Mouse (Mus musculus) cerebellum, adult 11 months (tissue): Measurements from ENCODE around the gene Acot4.
"Not testable (repeated sequence)": the region's sequence is repeated elsewhere in the genome, so short reads cannot be mapped to it uniquely, and the experiment has no call there.

Source experiments
- DNase-seq: peaks from one replicate; pipeline ENCODE4 v3.0.0; 2022

Gene Acot4

DNA sequence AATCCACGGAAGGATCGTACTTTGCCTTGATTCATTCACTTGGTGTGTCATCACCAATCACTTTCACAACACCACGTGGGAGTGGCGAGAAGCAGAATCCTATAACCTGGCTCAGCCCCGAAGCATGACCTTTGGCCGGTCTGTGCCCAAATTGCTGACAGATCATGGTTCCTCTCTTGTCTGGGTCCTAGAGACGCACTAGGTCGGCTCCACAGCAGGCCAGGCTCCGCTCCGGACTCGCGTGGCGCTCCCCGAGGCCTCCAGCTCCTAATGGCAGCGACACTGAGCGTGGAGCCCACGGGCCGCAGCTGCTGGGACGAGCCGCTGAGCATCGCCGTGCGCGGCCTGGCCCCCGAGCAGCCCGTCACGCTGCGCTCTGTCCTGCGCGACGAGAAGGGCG lies at the start of gene Acot4:
TSS of gene Acot4 (plus strand) at position 139 of the 400 bp plus-strand sequence.
- peak; percentile 24 for DNase-seq

DNA sequence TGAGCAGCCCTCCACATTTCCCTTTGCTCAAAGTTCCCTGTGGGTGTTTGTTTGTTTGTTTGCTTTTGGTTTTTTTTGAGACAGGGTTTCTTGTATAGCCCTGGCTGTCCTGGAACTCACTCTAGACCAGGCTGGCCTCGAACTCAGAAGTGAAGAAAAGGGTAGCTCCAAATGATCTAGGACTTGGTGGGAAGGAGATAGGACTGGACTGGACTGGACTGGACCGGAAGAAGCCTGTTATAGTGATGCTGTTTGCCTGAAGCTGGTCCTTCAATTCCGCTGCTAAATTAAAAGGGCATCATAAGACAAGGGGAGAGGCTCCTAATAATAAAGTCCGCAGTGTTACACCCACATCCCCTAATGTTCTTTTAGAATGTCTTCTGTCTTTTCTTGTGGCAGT lies 49.7 kb upstream of the Acot4 start:
- DNase-seq: no peak

DNA sequence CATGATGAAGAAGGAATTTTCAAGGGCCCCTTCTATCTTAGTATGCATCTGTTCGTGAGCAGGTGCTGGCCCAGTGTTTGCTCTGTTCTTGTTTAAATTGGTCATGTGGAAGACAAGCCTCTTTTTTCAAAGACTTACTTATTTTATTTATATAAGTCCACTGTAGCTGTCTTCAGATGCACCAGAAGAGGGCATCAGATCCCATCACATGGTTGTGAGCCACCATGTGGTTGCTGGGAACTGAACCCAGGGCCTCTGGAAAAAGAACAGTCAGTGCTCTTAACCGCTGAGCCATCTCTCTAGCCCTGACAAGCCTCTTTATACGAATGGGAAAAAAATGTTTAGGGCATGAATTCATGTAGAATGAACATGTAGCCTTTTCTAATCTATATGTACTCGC lies 48.8 kb upstream of the Acot4 start:
- no peak for DNase-seq

DNA sequence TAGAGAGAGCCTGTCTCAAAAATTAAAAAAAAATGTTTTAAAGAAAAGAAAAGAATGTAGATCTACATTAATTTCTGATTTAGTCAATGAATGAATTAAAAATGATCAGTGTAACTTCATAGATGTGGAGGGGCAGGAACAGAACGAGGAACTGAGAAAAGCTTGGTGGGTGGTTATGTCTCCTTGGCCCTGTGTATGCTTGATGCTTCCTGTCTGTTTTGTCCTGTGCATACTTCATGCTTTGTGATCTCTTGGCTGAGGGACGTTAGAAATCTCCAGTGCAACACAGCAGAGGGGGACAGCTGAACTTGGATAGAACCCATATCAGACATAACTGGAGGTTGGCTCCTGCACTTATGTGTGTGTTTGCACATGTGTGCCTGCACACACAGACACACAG lies 41.0 kb upstream of the Acot4 start:
- DNase-seq: no peak

DNA sequence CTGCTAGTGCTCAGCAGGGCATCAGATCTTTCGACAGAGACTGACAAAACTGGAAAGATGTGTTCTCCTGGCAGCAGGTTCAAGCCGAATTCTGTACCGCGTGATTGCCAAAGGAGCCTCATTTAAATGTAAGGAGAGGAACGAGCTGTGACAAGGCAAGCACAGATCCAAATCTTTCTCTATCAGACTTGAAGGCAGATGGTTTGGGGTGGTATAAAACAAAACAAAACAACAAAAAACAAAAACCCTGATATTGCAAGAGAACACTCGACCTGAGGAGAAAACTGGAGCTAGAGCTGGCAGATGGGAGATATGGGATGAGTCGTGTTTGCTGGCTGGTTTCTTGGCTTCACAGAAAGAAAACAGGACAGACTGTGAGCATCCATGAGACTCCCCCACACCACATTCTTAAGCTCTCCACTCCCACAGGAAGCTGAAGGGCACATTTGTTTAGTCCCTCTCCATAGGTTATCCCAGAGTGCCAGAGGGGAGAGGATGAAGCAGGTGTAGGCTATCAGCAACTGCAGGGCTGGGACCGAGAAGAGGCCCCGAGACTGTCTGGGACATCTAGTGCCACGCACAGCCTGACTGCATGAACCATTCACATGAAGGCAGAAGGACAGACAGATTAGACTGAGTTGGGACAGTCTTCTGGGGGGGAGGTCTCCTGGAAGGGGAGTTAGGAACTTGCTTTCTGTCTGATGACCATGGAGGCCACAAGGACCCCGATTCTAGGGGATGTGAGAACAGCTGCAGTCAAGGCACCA lies 39.7 kb upstream of the Acot4 start:
- DNase-seq: no peak

DNA sequence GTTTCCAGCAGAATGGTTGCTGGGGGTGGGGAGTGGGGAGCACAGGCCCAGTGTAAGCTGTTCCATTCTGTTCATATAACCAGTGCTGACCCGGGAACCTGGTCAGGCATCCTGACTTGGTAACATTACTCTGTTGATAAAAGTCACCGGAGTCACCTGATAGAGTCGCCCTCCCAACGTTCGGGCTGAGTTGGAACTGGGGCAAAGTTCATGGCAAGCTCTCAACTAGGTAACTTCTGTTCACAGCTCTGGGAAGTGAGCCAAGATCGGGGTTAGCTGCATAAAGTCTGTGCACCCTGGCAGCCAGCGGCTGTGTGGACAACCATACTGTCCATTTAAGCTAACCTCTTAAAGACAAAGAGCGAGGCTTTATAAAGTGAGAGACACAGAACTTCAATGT lies 38.9 kb upstream of the Acot4 start:
- not testable (repeated sequence) for DNase-seq

DNA sequence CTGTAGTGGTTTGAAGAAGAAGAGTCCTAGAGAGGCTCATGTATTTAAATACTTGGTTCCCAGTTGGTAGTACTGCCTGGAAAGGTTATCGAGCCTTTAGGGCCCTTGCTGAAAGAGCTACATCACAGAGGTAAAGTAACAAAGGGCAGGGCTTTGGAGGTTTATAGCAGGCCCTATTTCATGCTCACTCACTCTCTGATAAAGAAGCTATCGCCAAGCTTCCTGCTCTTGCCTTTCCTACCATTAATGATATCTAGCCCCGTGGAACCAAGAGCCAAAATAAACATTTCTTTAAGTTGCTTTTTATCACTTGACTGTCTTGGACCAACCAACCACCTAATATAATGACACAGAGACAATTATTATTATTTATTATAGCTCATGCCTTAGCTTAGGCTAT lies 37.8 kb upstream of the Acot4 start:
- DNase-seq: no peak

DNA sequence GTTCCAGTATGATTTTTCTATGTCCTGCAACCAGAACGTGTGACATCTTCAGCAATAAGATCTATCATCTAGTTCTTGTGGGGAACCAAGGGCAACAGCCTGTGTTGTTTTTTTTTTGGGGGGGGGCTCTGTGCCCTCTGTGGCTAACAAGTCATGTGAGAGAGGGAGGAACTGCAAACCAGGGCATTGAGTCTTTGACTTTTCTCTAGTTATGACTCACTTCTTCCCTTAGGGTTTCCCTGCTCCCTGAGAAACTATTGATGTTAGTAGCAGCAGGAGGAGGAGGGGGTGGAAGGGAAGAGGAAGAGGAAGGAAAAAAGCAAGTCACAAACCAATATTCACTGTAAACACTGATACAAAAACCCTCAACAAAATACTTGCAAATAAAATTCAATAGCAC lies 34.3 kb upstream of the Acot4 start:
- no peak for DNase-seq

DNA sequence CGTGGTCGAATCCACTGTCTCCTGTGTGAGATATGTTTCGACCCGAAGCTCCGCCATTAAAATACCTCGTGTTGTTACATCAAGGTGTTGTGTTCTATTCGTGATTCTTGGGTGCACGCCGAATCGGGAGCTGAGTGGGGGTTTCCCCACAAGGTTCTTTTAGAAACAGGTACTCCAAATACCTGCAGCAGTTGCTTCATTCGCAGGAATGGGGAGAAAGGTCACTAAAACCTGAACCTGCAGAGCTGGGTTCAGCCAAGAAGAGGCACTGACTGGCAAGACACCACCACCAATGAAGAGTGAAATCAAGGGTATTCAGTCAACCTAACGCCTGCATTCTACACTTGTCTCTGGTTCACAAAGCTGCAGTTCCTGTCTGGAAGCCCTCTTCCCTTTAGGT lies 29.9 kb upstream of the Acot4 start:
- DNase-seq: no peak

DNA sequence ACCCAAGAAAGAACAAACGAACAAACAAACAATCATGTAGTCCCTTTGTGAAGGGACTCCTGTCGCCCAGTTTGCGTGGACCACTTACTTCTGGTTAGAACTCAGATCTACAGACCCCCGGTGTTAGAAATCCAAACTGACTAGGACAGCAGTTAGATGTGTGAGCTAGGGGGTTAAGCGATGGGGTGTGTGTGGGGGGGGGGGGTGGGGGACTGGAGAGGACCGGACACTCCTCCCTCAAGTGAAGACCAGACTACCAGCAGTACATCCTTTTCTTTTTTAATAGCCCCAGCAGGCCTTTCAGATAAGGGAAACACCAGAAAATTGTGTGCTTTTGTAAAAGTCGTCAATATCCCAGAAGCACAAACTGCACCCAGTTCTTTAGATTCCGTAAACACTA lies 29.4 kb upstream of the Acot4 start:
- no peak for DNase-seq

DNA sequence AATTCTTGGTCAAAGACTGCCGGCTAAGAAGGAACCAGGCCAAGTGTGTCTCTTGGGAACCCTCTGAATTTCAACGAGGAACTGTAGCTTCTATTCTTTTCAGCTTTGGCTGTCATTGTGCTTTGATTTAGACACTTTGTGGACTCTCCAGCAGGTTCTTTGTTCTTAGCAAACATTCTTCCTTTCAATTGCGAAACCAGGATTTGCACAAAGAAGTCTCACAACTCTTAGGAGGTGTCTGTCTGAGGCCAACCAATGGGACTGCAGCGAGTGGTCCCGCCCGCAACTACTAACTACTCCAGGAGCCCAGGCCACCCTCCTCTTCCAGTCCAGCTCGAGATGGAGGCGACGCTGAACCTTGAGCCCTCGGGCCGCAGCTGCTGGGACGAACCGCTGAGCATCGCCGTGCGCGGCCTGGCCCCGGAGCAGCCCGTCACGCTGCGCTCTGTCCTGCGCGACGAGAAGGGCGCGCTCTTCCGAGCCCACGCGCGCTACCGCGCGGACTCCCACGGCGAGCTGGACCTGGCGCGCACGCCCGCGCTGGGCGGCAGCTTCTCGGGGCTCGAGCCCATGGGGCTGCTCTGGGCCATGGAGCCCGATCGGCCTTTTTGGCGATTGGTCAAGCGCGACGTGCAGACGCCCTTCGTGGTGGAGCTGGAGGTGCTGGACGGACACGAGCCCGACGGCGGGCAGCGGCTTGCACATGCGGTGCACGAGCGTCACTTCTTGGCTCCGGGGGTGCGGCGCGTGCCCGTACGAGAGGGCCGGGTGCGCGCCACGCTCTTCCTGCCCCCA lies 28.8 kb upstream of the Acot4 start, which contains the start of gene Acot1:
TSS of gene Acot1 (plus strand) at position 320 of the 795 bp plus-strand sequence.
- DNase-seq: not testable (repeated sequence)

DNA sequence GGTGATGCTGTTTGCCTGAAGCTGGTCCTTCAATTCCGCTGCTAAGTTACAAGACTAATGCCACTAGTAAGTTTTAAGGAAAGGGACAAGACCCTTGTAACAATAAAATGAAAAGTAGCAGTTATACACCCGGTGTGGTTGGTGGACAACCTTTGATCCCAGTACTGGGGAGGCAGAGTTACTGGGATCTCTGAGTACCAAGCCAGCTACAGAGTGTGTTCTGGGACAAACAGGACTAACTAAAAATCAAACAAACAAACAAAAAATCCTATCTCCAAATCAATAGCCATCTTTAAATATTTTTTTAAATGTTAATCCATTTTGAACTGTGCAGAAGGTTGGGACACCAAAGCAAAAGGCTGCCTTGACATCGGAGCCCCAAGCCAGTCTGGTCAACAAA lies 28.0 kb upstream of the Acot4 start:
- no peak for DNase-seq

DNA sequence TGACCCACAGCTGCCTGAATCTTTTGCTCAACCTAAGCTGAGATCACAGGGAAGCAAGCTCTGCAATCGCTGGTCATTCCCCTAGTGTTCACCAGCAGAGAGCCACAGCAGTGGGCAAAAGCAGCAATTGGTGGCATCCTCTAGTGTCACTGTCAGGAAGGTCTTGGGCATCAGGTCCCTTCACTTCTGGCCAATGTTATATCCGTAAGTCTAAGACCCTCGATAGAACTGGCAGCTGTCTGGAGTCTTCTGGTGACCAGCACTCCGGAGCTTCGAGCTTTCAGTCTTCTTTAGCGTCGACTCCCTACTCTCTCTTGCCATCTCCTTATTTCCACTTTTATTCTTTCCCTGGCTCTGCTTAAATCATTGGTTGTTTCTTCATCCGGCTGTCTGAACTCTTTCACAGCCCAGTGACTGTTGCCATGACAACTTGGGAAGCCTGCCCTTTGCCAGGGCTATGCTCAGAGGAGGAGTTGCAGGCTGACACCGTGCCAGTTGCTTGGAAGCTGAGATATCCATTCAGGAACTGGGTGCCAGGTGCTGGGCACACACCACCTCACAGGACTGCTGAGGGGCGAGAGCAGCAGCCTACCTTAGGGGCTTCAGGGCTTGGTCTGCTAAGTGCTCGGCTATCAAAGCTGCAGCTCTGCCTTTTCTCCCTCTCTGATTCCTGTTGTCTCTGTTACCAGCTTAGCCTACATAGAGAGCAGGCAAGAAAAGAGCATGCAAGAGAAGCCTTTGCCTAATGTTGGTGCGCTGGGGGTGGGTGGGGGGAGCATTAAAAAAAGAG lies 26.7 kb upstream of the Acot4 start:
- DNase-seq: peak; percentile 64

DNA sequence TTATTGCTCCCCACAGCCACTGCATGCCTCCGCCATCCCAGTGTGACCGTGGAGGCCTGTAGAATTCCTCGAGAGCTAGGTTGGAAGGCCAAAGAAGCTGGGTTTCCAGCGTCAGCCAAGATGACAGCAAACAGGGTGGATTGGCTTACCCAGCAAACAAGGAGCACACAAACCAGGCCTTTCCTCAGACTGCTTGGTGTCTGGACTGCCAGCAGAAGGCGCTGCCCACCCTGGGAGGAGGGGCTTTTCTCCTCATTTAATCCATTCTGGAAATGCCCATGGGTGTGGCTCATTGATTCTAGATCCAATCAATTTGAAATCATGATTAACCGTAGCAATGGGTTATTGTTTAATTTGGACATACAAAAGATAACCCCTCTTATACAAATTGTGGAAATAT lies 25.0 kb upstream of the Acot4 start:
- no peak for DNase-seq

DNA sequence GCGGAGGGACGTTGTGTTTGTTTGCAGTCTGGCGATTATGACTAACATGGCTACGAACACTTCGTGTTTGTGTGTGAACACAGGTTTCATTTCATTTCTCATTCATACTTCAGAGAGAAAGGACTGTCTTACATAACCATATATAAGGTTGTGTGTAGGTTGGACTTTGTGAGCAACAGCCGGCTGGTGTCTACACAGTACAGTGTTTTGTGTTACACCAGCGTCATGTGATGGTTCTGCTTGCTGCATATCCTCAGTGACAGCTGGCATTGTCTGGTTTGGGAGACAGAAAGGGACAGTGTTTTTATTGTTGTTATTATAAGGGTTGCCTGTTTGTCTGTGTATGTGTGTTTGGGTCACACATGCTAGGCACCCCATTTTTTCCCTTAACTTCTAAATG lies 24.5 kb upstream of the Acot4 start:
- DNase-seq: no peak

DNA sequence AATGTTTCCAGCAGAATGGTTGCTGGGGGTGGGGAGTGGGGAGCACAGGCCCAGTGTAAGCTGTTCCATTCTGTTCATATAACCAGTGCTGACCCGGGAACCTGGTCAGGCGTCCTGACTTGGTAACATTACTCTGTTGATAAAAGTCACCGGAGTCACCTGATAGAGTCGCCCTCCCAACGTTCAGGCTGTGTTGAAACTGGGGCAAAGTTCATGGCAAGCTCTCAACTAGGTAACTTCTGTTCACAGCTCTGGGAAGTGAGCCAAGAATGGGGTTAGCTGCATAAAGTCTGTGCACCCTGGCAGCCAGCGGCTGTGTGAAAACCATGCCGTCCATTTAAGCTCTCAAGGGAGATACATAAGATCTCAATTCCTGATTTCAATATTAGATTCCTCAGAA lies 17.7 kb upstream of the Acot4 start:
- DNase-seq: not testable (repeated sequence)

DNA sequence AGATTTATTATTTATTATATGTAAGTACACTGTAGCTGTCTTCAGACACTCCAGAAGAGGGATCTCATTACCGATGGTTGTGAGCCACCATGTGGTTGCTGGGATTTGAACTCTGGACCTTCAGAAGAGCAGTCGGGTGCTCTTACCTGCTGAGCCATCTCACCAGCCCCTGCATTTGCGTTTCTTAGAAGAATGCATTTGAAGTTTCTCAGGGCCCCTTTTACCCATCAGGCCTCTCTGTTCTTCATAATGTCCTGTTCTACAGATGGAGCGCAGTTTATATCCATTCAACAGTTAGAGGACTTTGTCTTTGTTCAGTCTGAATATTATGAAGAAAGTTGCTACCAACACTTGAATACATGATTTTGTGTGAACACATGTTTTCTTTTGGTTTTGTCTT lies 15.9 kb upstream of the Acot4 start:
- DNase-seq: not testable (repeated sequence)

DNA sequence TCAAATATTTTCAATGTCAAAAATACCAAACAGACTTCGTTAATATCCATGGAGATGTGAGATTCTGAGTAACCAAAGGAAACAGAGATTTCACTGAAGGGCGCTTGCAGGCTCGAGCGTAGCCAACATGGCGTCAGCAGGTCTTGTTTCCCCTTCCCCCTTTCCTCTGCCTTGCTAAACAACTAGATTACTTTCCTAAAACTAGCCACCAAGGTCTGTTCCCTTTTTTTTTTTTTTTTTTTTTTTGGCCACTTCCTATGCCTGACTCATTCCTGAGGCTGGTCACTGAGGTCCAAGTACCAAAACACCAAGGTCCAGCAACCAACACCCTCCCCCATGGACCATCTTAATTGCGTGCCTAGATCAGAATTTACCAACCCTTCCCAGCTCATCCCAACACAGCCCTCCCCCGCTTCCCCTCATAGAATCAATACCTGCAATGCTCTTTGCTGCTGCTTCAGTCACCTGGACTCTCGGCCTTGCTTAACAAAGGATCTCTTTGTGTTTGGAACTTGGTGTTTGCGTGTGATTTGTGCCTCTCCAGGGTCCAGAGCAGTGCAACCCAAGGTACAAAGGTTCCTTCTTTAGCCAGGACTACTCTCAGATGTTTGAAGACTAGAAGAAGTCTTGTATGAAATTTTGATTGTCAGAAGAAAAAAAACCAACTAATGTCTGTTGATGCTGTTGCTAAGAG lies 15.0 kb upstream of the Acot4 start:
- no peak for DNase-seq

DNA sequence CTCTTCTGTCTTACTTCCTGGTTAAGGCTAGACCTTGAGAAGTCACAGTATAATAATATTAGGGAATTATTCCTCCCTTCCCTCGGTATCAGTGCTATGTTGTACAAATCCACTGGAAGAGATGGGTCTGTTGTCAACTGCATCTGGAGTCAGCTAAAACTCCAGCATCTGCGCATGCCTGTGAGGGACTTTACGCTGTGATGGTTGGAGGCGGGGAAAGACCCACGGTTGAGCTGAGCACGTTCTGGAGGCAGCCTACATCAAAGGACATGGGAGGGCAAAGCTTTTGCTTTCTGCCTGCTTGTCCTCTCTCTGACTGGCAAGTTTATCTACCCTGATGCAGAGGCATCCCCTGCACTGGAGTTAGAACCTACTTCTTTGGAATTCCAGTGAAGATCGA lies 12.3 kb upstream of the Acot4 start:
- no peak for DNase-seq

DNA sequence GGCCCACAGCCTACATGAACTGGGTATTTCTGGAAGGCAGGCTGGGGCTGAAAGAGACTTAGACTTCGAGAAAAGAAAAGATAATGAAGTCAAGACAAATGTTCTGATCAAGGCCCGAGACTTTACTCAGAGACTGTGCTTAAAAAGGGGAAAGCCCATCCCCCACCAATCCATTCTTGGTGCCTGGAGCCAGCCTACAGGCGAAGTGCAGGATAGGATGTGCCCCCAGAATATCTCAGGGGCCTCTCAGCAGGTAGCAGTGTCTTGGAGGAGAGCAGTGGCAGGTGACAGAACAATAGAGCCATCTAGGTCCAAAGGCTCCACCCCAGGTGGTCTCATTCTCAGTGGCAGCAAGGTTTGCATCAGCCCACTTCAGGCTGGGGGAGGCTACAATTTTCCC lies 9.9 kb upstream of the Acot4 start:
- not testable (repeated sequence) for DNase-seq

DNA sequence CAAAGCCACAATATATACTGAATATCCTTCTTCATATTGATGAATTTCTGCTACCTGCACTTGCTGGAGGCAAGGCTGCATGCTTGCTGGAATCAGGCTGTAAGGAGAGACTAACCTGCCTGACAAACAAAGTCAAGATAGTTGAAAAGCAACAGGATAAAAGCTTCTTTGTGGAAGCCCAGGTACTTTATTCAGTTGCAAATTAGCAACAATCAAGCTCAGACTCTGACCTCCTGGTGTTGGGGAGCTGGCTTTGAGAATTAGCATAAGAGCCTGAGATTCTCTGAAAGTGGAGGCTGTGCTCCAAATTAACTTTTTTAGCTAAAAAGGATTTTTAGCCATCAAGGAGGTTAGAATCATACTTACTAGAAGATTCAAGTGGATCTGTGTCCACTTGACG lies 9.1 kb upstream of the Acot4 start:
- DNase-seq: not testable (repeated sequence)

DNA sequence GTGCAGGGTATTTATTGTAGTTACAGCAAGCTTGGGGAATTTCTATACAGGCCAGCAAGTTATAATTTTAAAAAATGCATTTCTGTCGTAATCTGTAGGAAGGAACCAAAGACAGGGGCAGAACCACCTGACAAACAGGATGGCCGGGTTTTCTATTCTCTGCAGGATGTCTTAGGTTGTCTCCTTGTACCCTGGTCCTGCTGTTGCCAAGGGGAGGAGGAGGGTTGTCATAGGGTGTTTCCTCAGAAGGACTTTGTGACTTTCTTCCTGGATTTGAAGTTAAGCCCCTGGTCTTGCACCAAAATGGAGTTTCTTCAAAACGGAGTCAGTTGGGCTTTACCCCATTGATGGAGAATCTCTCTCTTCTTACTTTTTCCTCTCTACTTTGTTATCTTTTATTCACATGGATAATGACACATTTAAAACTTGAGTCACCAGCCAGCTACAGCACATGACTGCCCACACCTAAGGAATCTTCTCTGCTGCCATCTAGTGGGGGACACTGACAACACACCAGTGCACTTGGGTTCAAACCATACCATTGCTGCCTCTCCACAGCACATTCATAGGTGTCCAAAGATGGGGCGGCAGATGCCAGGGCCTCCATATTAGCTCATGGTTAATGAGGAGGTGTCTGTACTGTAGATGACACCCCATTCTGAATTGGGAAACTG lies 7.4 kb upstream of the Acot4 start:
- DNase-seq: peak; percentile 73
